Mouse (Mus musculus) layer of hippocampus, adult 8-10 months (tissue): ENCODE results near the gene Fam122a. TPM values are rescaled to one million over a fixed set of nuclear protein-coding genes. Genes with fewer than 3 reads are reported as not detected.

ENCODE experiments used
- DNase-seq, 2 experiments: peaks; one replicate each; pipeline ENCODE4 v3.0.0; 2022; ENCODE audit warnings: low spot score in 2 of 2
- total RNA-seq, 4 experiments: library from RNA; stranded (reverse); gene quantifications; 2 replicates each; pipeline ENCODE4 v1.2.4; 2022

Fam122a gene
- 10 to 100 TPM; 27.1 to 30.4 (median 29.0) TPM for total RNA-seq

- DNase-seq: peak; percentile 76 to 85
Observed at GRCm38 (mm10) chr19:24476929-24477882, at the start of gene Fam122a. Fam122a (minus strand) TSS chr19:24477356.

DNA sequence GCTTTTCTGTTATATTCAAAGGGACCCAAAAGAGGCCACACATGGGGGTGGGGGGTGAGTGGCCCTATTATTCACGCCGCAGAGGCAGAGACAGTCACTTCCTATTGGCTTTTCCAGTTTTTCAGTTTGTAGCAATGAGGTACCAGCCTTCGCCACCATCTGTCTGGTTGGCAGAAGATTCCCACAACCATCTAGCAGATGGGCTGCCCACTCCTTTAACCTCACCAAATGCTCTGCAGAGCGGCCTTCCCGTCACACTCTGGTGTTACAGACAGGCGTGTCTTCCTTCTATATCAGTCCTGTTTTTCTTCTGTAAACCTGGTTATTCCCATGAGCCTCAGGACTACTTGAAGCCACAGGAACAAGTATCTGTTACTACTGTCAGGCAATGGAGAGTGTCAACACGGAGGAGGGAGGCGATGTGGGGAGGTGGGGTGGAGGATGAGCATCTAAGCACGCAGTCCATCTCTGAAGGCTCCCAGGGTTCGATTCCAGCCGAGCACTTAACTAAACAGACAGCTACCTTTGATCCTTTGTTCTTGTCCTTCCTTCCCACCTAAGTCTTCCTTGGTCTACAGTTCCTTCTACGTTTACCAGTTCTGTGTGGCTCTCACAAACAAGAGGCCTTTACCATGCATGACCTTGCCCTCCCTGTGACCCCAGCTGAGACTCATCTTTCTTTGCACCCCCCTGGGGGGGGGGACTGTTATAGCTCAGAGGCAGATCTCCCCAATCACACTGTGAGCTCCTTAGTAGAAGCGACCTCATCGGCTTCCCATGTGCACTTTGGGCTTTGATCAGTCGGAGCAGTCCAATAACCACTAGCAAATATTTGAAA is 46.5 kb upstream of the Fam122a start:
- DNase-seq: peak; percentile 63 to 82

DNA sequence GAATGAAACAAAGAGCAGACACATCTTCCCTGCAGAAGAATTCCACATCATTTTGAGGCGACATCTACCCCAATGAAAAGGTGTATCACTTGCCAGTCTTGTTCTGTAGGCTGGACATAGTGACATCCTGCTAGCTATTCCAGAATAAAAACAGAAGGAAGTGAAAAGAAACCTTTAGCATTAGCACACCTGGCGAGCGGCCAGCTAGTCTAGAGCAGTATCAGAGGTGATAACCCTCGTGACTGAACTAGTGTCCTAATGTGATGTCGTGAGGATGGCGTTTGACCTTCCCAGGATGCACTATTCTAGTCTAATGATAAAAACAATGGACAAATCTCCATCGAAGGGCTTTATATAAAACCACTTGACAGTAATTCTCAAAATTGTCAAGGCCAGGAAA is 44.8 kb upstream of the Fam122a start:
- DNase-seq: no peak

- DNase-seq: no peak
Observed at GRCm38 (mm10) chr19:24521146-24521545, 44.0 kb upstream of the Fam122a start.

DNA sequence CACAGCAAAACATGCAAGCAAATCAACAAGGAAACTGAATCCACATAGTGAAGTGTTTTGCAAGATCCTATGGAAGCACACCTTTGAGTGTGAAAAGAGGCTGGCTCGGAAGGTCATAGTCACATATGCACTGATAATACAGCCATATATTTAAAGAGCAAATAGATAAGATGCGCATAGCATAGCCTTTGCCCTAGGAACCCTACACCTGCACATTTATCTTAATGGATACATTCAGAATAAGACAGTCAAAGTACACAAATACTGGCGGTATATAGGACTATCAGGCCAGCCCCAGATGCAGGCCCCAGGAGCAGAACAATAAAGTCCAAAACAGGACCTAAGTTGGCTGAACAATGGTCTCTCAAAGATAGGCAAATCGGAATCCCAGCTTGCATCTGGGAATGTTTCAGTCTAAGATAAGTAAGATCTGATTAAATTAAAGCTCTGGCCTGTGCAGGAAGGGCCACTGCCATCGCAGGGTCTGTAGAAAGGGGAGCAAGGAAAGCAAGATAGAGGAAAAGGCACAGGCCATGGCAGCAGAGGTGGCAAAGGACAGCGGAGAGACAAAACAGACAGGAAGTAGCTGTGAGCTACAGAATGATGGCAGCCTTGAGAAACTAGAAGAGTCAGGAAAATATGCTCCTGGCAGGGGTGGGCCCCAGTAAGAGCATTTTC is 42.7 kb upstream of the Fam122a start:
- no peak for DNase-seq

DNA sequence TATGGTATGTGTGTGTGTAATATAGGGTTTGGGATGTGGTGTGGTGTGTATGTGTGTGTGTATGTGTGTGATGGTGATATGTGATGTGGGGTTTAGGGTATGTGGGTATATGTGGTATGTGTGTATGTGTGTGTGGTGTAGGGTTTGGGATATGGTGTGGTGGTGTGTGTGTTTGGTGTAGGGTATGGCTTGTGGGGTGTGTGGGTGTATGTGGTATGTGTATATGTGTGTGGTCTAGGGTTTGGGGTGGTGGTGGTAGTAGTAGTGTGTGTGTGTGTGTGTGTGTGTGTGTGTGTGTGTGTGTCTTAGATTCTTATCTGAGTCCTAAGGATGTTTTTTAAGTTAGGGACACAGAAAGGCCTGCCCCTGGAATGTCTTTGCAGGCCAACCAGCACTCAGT is 41.2 kb upstream of the Fam122a start:
- no peak for DNase-seq

GRCm38 (mm10) chr19:24517057-24517456 is 39.9 kb upstream of the Fam122a start:
- no peak for DNase-seq

- DNase-seq: no peak
Observed at GRCm38 (mm10) chr19:24515941-24516340, 38.8 kb upstream of the Fam122a start.

- DNase-seq: no peak
Observed at GRCm38 (mm10) chr19:24514661-24515642, 37.8 kb upstream of the Fam122a start.

- DNase-seq: no peak
Observed at GRCm38 (mm10) chr19:24513105-24513843, 36.1 kb upstream of the Fam122a start.

DNA sequence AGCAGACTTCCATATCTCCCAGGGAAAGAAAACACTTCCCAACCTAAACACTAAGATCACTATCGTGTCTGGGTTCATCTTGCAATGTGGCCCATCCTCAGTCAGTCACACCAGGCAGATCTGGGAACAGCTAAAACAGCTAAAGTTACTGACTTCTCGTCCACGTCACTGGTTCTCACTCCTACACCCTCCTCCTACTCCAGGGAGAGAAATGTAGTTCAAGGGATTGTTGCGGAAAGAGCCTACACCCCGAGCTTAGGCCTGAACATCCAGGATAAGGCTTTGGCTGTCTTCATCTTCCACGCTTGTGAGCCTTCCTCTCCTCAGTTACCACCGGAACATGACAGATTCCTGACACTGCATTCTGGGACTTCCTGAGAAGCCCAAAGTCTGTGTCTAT is 34.8 kb upstream of the Fam122a start:
- DNase-seq: no peak

DNA sequence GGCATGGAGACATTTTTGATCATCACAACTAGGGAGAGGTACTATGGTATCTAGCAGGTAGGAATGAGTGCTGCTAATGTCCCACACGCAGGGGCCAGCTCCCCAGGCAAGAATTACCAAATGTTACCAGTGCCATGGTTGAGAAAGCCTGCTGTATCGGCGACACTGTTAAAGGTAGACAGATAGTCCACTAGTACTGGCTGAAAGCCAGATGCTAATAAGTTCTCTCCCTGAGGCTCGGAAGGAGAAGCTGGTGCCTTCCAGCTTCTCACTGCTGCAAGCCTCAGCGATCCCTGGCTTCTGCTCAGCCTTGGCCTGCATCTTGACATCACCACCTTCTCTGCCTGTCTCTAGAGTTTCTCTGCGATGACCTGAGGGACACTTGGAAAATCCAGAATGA is 32.2 kb upstream of the Fam122a start:
- DNase-seq: no peak

GRCm38 (mm10) chr19:24508087-24508767 is 31.1 kb upstream of the Fam122a start:
- DNase-seq: no peak

- DNase-seq: no peak
Observed at GRCm38 (mm10) chr19:24502736-24503421, 25.7 kb upstream of the Fam122a start.

- DNase-seq: no peak
Observed at GRCm38 (mm10) chr19:24501525-24501924, 24.4 kb upstream of the Fam122a start.

DNA sequence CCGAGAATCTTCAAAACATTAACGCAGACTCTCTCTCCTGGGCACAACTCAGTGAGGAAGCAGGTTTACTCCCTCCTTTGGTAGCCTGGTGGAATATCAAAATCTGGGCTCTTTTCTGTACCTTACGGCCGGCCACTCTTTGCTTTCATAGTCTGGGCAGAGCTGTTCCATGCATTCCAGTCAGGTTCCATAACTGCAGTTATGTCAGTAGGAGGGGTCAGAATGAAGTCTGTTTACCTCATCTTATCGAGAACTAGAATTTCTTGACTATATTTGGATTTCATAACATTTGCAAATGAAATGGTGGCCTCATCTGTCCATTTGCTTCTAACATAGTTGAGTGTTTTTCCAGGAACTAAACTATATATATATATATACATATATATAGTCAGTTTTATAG is 23.3 kb upstream of the Fam122a start:
- no peak for DNase-seq

DNA sequence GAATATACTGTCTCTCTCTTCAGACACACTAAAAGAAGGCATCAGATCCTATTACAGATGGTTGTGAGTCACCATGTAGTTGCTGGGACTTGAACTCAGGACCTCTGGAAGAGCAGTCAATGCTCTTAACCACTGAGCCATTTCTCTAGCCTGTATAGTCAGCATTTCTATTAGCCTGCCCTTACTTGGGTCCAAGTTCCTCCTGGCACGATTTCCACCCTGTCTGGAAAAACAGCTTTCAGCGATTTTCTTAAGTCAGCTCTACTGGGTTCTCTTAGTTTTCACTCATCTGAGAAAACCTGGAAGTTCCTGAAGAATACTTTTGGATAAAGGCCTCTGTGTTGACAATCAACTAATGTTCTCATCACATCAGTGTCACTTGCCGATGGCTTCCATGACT is 22.1 kb upstream of the Fam122a start:
- no peak for DNase-seq

- DNase-seq: no peak
Observed at GRCm38 (mm10) chr19:24493887-24494286, 16.7 kb upstream of the Fam122a start.

DNA sequence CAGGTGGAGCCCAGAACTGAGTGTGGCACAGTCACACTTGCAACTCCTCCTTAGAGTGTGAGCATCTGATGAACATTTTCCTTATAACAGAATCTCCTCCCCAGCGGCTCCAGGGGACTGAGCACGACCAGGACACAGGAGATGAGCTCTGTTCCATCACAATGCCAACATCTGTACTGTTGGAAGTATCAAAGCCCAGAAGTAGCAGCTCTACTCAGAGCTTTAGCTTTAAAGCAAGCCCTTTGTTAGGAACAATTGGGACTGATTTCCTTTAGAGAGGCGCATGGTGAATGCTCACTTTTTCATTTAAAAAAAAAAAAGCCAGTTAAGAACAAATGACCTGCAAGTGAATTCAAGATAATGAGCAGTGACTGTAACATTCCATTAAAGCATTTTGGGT is 14.7 kb upstream of the Fam122a start:
- no peak for DNase-seq
